Mouse (Mus musculus) heart, adult 8-10 months (tissue): ENCODE measurements around the gene Atcay. TPM values are rescaled to one million over a fixed set of nuclear protein-coding genes. Genes with fewer than 3 reads are reported as not detected.
A peak's percentile ranks its signal among the peaks of the same experiment; 100 is the strongest.
"Not testable (repeated sequence)": the region's sequence is repeated elsewhere in the genome, so short reads cannot be mapped to it uniquely, and the experiment has no call there.

Experiments used
- DNase-seq: peaks from one replicate; pipeline ENCODE4 v3.0.0; 2022; ENCODE audit warnings: low spot score
- total RNA-seq, 4 experiments: library from RNA; stranded (reverse); gene quantifications; 2 replicates each; pipeline ENCODE4 v1.2.4; 2022

The Atcay gene
- total RNA-seq, 4 experiments from 2014 or later = 0.63 TPM; not detected in 3

DNA sequence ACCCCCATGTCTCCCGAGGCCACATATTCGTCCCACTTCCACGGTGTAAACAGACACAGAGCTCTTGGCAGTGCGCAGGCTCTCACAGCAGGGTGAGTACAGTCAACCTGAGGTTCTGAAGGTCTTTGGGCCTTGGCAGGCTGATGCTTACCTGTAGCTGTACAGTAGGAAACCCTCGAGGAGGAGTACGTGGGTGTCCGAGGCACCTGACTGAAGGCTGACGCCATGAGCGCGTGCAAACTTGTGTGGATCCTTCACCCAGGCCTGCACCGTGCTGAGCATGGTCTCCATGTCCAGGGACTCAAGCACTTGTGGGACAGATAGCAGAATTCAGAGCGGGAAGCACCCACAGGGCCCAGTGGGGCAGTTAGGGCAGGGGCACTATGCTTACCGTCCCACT is 30.5 kb downstream of the Atcay start:
- DNase-seq = no peak

DNA sequence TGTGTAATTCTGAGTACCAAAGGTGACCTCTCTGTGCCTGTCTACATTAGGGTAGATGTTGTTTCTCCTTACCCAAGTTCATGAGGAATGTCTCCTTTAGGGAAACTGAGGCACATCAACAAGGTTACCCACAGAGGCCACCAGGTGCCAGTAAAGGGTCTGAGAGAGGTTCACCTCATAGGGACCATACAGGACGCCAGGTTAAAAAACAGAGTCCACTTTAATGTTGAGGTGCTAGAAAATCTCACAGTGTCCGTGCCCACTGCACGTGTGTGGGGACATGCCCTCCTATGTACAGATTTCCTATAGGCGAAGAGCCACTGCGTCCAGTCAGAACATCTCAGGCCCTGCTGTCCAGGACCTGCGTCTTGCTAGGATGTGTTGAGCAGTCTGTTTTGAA is 31.6 kb downstream of the Atcay start:
- DNase-seq = no peak

DNA sequence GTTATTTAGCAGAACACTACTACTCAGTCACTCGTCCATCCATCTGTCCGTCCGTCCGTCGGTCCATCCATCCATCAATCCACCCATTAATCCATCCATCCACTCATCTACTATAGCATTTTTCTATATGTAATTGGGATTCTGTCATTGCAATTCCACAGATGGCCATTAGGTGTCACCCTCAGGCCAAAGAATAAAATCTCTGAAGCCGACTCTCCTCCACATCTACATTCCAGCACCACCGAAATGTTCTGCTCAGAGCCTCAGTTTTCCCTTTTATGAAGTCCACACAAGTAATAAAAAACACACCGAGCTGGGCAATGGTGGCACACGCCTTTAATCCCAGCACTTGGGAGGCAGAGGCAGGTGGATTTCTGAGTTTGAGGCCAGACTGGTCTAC is 32.4 kb downstream of the Atcay start:
- no peak for DNase-seq

DNA sequence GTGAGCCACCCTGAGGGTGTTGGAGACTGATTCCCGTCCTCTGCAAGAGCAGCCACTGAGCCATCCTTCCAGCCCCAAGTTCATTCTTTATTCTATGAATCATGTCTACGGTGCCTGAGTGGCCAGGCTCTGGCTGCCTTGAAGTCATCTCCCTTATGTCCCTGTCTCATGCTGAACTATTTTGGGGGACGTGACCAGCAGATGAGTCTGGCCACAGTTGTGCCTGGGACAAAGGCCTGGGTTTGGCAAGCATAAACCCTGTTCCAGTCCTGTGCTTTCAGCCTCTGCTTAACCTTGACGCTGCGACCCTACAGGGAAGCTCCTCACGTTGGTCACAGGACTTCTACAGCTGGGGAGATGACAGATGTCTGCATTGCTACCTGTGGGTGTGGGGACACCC is 33.3 kb downstream of the Atcay start:
- DNase-seq = no peak

DNA sequence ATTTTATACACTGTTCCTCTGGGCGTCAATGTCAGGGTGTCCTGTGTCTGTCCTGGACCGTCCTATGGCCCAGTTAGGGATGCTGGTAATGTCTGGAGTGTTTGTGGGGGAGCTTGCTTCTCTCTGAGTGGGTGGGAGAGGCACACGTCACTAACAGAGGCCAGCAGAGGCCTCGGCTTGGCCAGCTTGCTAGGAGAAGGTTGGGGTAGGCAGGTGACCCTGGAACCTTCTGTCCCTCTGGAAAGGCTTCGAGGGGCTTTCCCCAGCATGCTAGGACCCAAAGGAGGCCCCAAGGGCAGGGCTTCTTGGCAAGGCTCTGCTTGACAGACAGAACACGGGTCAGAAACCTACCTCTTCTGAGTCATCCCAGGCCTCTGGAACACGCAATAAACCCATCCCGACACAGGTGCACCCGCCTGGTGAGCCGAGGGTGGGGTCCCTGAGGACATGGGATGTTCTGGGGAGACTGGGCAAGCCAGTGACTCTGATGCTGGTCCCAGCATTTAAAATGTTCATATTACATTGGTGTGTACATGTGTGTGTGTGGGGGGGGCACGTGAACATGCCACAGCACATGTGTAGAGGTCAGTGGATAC is 34.1 kb downstream of the Atcay start:
- DNase-seq = no peak

DNA sequence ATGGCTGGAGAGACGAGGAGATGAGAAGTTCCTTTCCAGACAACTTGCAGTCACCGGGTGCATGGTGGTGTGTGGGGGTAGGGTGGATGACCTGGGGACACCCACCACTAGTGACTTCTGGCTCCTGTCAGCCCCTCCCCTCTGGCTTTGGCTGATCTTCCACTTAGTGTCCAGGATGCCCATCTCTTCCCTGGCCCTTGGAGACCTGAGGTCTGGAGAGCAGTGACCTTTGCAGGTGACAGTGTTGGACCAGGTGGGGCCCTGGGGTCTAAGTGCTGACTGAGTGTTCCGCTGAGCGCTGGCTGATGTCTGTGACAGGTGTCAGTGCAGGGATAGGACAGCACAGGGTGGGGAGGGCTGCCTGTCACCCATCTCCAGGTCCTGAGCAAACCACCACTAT is 35.3 kb downstream of the Atcay start:
- DNase-seq = no peak

DNA sequence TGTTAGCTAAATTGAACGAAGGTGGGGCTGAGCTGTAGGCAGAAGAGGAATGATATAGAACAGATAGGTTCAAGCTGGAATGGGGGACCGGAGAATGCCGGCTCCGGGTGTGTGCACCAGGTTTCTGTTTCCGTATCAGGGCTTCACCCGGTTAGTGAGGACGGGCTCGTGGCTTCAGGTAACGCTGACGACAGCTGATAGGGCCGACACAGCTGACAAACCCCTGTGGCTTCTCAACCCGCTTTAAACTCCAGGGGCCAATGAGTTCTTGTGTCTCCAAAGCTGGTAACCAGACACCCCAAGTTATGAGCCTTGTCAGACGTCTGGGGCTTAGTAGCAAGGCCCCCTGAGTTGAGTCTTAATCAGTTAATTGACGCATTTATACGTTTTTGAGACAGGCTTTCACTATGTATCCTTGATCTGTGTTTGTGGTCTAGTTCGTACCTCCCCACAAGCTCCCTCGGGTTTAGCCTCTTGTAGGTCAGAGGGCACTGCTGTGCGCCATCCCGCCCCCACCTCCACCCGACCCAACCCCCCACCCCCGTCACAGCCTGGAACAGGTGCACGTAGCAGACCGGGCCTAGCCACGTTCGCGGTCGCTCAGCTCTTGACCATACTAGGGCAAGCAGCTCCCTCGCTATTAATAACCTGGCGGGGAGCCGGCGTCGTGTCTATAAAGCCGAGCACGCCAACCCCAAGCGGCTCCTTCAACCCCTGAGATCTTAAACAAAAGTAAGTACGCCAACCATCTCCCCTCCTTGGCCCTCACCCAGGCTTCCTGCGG is 36.5 kb downstream of the Atcay start:
- DNase-seq = no peak

DNA sequence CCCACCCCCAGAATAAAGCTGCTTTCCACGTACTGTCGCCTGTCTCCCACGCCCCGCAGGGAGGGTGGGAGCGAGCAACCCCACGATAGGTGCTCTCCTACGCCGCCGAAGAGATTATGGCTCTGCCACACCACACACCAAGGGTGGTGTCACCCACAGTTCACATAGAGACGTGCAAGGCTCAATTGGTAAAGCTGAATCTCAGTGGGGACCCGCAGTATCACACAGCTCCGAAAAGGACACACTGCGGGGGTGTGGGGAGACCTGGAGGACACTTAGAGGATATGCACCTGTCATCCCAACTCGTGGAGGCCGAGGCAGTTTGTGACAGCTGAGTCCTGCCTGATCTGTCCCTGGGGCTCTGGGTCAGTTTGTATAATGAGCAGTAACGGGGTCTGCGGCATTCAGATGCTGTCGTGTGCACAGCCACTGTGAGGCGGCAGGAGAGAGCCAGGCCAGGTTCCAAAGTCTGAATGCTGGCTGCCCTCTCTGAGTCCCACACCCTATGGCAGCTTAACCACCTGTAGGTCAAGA is 37.6 kb downstream of the Atcay start:
- DNase-seq = no peak

DNA sequence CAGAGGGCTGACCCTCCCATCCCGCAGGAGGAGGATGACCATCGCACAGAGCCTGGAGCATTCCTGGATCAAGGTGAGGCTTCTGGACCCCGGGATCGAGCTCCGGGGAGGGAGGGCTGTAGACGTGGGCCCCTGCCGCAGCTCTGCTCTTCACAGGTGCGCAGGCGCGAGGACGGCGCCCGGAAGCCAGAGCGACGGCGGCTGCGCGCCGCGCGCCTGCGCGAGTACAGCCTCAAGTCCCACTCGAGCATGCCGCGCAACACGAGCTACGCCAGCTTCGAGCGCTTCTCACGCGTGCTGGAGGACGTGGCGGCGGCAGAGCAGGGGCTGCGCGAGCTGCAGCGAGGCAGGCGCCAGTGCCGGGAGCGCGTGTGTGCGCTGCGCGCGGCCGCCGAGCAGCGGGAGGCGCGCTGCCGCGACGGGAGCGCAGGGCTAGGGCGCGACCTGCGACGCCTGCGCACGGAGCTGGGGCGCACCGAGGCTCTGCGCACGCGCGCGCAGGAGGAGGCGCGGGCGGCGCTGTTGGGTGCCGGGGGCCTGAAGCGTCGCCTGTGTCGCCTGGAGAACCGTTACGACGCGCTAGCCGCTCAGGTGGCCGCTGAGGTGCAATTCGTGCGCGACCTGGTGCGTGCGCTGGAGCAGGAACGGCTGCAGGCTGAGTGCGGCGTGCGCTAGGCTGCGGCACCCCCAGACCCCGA is 38.2 kb downstream of the Atcay start:
- DNase-seq = no peak

DNA sequence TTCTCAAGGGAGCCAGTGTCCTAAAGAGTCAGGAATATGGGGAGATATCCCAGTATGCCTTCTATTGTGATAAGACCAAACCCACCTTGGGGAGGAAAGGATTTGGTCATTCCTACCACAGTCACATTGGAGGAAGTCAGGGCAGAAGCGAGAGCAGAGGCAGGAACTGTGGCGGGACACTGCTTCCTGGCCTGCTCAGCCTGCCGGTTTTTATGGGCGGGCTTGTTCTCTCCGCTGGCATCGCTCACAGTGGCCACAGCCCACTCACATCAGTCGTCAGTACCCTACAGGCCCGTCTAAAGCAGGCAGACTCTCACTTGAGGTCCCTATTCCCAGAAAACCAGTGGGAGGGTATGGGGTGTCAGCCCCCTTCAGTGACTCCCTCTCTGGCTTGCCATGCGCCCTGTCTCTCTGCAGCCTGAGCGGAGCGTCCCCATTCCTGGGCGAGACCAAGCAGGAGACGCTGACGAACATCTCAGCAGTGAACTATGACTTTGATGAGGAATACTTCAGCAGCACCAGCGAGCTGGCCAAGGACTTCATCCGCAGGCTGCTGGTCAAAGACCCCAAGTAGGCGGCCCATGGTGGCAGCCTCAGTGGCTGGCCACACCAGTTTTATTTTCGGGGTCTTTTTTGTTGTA is 39.2 kb downstream of the Atcay start:
- no peak for DNase-seq

DNA sequence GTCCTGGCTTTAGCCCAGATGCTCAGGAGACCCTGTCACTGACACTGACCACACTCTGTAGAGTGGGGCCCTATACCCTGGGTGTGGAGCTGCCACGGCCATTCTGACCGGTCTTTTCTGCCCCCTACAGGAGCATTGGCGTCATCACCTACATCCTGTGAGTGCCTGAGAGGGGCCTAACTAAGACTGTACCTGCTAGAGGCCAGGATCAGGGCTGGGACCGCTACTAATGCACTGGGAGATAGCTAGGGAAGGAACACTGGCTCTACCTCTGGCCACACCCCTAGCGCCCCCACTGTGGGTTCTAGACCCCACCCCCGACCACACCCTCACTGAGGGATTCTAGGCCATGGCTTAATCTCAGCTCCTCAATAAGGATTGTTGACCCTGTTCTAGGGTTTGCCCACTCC is 39.7 kb downstream of the Atcay start:
- DNase-seq = no peak

DNA sequence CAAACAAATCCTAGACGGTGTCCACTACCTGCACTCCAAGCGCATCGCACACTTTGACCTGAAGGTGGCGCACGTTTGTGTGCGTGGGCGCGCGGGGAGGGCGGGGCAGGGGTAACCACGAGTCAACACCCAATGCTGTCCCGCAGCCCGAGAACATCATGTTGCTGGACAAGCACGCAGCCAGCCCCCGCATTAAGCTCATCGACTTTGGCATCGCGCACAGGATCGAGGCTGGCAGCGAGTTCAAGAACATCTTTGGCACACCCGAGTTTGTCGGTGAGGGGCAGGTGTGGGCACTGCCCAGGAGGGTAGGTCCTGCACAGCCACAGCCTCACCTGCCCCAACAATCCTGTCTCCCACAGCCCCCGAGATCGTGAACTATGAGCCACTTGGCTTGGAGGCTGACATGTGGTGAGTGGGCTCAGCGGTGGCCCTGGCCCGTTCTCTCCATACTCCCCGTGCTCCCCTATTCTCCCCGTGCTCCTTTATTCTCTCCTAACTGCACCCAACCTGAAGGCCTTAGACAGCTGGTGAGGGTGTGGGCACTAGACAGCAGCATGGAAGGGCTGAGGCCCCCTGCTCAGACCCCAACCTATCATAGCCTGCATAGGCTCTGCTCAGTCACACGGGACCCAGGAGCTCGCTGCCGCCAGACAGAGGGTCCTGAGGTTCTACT is 40.3 kb downstream of the Atcay start:
- no peak for DNase-seq

DNA sequence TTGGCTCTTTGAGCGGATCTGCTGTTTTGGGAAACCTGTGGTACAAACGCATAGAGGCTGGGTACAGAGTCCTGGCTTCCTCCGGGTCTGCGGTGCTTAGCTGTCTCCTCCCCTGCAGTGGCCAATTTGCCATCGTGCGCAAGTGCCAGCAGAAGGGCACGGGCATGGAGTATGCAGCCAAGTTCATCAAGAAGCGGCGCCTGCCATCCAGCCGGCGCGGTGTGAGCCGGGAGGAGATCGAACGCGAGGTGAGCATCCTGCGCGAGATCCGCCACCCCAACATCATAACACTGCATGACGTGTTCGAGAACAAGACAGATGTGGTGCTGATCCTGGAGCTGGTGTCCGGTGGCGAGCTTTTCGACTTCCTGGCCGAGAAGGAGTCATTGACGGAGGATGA is 40.8 kb downstream of the Atcay start:
- DNase-seq = no peak

DNA sequence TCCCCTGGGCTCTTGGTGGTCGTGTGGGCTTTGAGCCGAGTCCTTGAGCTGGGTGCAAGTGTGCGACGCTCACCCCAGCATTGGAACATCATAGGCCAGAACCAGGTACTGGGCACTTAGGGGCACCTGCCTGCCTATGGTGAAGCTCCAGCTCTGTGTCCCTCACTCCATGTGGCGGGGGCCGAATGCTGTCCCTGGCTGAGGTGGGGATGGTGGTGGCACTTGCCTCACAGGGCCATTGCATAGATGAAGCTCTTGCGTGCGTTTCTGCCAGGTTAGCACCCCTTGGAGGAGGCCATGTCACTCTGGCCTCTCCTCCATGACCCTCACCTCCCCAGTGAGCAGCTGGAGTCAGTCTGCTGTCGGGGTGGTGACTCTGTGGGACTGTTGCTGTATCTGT is 43.5 kb downstream of the Atcay start:
- DNase-seq = no peak

DNA sequence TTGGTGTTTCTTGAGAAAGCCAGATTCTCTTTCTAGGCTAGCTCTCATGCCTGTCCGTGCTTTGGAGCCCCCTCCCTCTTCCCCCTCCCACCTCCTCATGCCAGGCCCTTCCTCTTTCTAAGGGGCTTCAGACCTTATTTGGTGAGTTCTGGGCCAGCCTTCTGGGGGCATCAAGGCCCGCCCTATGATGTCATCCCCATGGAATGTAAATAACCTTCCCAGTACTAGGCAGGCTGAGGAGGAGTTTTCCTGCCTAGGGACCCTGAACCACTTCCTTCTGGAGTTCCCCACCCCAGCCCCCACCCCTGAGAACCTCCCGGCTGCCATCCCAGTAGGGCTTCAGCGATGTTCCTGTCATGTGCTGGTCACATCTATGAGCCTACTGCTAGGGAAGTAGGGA is 45.9 kb downstream of the Atcay start:
- no peak for DNase-seq

DNA sequence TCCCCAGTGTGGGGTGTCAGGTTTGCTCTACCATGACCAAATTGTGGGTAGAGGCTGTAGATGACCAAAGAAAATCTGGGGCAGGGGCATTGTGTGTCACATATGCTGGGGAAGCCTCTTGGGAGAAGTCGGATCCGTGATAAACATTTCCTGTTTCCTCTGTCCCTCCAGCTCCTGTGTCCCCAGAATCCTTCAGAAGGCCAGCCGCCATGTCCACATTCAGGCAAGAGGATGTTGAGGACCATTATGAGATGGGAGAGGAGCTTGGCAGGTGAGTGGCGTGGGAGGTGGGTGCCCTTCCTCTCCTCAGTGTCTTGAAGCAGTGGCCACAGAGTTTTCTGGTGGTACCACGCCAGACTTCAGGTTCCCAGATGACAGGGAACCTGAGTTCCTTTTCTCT is 46.8 kb downstream of the Atcay start, which contains the start of gene 4930442H23Rik:
4930442H23Rik (minus strand) TSS at position 45 of the 400 bp plus-strand sequence.
- no peak for DNase-seq

DNA sequence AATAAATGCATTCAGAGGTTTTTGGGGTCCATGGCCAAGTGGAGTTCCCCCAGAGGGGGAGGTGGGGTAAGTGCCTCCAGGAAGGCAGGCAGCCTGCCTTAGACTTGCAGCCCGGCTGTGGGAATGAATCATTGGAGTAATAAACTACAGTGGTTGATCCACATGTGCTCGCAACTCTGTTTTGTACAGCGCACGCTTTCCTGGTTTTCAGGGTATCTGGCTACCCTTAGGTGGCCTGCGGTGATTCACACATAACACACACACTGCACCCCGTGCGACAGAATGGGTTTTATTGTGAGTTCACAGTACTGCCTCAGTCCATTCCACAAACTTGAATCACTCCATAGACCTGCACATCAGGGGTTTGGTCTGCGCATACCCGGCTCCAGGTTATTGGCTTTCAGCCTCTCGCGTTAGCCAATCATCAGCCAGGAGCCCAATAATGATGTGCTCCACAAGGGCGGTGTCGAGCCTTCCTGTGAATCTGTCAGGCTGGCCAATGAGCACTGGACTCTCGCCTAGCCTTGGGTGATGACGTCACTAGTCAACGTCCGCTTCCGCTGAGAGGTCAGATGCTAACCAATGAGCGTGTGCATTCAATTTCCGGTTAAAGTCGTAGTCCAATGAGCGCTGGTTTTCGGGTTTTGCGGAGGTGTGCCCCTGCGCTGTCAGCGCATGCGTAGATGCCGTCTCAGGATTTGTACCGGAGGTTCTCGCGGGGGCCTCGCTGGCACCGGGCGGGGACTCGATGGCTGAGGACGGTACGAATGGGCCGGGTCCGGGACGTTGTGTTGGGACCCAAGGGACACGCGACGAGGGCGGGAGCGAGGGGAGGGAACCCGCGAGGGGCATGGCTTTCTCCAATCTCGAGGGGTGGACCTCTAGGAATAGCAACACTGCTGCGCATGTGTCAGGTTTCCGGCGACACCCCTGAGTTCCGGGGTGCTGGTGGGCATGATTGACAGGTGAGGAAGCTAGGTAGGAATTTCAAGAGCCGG is 48.0 kb downstream of the Atcay start, which contains the start of gene Dapk3:
Dapk3 (plus strand) TSS at position 670 of the 998 bp plus-strand sequence.
- DNase-seq = peak; percentile 98

DNA sequence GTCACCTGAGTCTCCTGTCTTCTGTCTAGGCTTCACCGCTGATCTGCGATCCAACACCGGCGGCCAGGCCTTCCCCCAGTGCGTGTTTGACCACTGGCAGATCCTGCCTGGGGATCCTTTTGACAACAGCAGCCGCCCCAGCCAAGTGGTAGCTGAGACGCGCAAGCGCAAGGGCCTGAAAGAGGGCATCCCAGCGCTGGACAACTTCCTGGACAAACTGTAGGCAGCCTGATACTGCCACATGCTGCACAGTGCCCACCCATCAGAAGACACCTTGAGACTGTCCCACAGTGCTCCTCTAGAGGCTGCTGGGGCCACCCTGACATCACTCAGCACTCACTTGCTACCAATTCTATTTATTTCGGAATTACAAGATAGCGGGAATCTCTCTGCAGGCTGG is 48.8 kb downstream of the Atcay start:
- DNase-seq = not testable (repeated sequence)

DNA sequence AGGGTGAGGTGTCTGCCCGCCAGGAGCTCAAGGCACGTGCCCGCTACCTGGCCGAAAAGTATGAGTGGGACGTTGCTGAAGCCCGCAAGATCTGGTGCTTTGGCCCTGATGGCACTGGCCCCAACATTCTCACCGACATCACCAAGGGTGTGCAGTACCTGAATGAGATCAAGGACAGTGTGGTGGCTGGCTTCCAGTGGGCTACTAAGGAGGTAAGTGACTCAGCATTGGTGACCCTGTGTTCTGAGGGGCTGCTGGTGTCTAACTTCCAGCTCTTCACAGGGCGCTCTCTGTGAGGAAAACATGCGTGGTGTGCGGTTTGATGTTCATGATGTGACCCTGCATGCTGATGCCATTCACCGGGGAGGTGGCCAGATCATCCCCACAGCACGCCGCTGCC is 49.7 kb downstream of the Atcay start:
- DNase-seq = no peak
